Mouse (Mus musculus): ENCODE measurements at regions not wholly inside any gene's neighbourhood (a gene's known extent, or its start where the extent isn't known, plus 50 kb on each side); places are given as distances from the start of the nearest gene placed in this dataset.

DNA sequence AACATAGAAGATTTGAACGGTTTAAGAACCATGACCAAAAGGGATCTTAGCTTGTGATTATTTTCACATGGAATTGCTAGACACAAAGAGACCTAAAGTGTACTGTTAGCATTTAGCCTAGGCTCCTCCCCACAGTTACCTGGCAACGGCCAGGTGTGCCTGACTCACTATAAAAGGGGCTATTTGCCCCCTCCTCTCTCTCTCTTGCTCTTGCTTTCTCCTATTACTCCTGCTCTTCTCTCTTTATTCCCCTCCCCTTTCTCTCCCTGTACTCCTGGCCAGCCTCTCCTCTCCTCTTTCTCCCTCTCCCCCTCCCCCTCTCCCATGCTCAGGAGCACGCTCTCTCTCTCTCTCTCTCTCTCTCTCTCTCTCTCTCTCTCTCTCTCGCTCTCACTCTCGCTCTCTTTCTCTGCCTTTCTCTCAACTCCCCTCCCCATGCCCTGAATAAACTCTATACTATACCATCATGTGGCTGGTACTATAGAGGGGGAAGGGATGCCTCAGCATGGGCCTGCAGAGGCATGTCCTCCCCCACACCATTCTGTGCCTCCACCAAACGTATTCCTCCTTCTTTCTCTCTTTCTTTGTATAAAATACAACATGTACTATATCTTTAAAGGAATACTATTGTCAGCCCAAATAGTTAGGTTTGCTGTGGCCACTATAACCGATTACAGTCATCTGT, 603.9 kb downstream of the Rps29 start:
- Histone ChIP-seq H3K4me1 (ENCODE audit: control insufficient read depth, insufficient read depth, low read length) (no peaks in the 10 kb centered on the region), H3K27ac (ENCODE audit: insufficient read depth, low read depth, low read length) (no peak overlapping the region), H3K4me3 (ENCODE audit: insufficient read depth, low read depth, low read length) (no peak overlapping the region)
- WGBS, result 52% methylated on average over 7 of the region's 7 CpGs
- TF ChIP-seq CTCF (IDR thresholded peaks at IDR 0.05; ENCODE audit: insufficient read depth, low read depth, low read length) (no peak), POLR2A (IDR thresholded peaks at IDR 0.05; ENCODE audit: insufficient read depth, low read depth, low read length) (no peak)

GRCm38 (mm10) chr12:68554292-68554691, 604.7 kb downstream of the Rps29 start:
- H3K4me1 ChIP-seq (ENCODE audit: control insufficient read depth, insufficient read depth, low read length), result no peaks in the 10 kb centered on the region
- no peak for TF ChIP-seq CTCF (IDR thresholded peaks at IDR 0.05; ENCODE audit: insufficient read depth, low read depth, low read length)
- no peak for TF ChIP-seq POLR2A (IDR thresholded peaks at IDR 0.05; ENCODE audit: insufficient read depth, low read depth, low read length)
- no peak overlapping the region for H3K4me3 ChIP-seq (ENCODE audit: insufficient read depth, low read depth, low read length)
- 55% methylated on average over 2 of the region's 2 CpGs for WGBS
- no peak overlapping the region for H3K27ac ChIP-seq (ENCODE audit: insufficient read depth, low read depth, low read length)

DNA sequence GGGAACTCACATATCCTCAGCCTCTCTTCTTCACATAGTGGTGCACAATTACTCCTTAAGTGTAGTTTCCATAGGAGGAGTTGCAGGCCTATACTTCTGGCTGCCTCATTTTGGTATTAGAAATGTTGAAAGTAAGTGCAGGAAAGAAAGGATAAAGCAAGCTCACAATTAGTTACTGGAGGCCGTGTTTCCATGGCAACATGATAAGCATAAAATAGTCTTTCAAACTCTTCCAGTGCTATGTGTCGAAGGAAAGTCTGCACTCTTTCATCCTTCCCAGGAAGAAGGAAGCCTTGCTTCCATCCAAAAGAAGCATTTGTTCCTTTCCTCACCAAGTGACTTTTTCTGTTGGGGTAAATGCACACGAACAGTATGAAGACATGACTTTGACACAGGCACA, 617.2 kb downstream of the Rps29 start:
- Histone ChIP-seq H3K27ac (ENCODE audit: insufficient read depth, low read depth, low read length) (no peak overlapping the region), H3K4me1 (ENCODE audit: control insufficient read depth, insufficient read depth, low read length) (no peaks in the 10 kb centered on the region), H3K4me3 (ENCODE audit: insufficient read depth, low read depth, low read length) (no peak overlapping the region)
- 30% methylated on average over 3 of the region's 3 CpGs for WGBS
- TF ChIP-seq POLR2A (IDR thresholded peaks at IDR 0.05; ENCODE audit: insufficient read depth, low read depth, low read length) (no peak), CTCF (IDR thresholded peaks at IDR 0.05; ENCODE audit: insufficient read depth, low read depth, low read length) (no peak)

DNA sequence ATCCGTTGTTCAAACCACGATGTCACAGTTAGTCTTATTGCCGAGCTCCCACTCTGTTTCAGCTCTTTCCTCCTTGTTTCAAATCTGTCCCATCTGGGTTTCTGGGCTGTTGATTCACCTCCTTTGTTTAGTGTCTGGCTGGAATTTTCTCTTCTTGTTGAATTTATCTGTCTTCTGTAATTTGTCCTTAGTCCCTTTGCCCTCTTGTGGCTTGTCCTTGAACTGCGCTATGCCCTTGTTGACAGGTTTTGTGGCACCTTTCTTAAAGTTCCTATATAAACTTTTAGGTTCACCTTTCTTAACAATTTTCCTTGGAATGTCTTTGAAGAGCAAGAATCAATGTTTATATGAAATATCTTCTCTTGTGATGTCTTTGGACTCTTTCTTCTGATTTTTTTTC, 658.2 kb downstream of the Rps29 start:
- 73% methylated on average over 4 of the region's 4 CpGs for WGBS
- no peaks in the 10 kb centered on the region for H3K4me1 ChIP-seq (ENCODE audit: control insufficient read depth, insufficient read depth, low read length)
- TF ChIP-seq POLR2A (IDR thresholded peaks at IDR 0.05; ENCODE audit: insufficient read depth, low read depth, low read length), result no peak
- no peak for TF ChIP-seq CTCF (IDR thresholded peaks at IDR 0.05; ENCODE audit: insufficient read depth, low read depth, low read length)
- H3K4me3 ChIP-seq (ENCODE audit: insufficient read depth, low read depth, low read length), result no peak overlapping the region
- H3K27ac ChIP-seq (ENCODE audit: insufficient read depth, low read depth, low read length), result no peak overlapping the region

- TF ChIP-seq POLR2A (IDR thresholded peaks at IDR 0.05; ENCODE audit: insufficient read depth, low read depth, low read length) (no peak), CTCF (IDR thresholded peaks at IDR 0.05; ENCODE audit: insufficient read depth, low read depth, low read length) (no peak)
Observed at GRCm38 (mm10) chr12:68463032-68463431, 696.0 kb downstream of the Rps29 start.

DNA sequence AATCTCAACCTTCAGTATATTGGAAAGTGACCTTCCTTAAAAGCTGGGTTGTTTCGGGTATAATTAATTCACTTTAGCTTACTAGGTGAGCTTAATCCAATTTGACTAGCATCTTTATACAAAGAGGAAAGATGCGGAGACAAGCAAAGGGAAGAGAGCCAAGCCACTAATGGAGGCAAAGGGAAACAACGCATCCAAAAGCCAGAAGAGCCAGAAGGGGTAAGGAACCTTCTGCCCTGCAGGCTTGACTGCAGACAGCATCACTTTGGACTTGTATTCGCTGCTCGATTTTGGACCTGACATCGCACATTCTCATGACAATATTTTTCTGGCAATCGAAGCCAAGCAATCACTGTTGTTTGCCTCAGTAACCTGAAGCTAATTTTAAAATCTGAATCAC, 700.8 kb downstream of the Rps29 start:
- Histone ChIP-seq H3K4me1 (ENCODE audit: control insufficient read depth, insufficient read depth, low read length) (no peaks in the 10 kb centered on the region), H3K4me3 (ENCODE audit: insufficient read depth, low read depth, low read length) (no peak overlapping the region), H3K27ac (ENCODE audit: insufficient read depth, low read depth, low read length) (no peak overlapping the region)
- WGBS, result 81% methylated on average over 7 of the region's 7 CpGs
- TF ChIP-seq POLR2A (IDR thresholded peaks at IDR 0.05; ENCODE audit: insufficient read depth, low read depth, low read length) (no peak), CTCF (IDR thresholded peaks at IDR 0.05; ENCODE audit: insufficient read depth, low read depth, low read length) (no peak)

More at GRCm38 (mm10) chr12:68463032-68463431, 696.0 kb downstream of the Rps29 start:
- Histone ChIP-seq H3K4me1 (ENCODE audit: control insufficient read depth, insufficient read depth, low read length) (no peaks in the 10 kb centered on the region; the same call in 1 of the 2 replicates), H3K4me3 (ENCODE audit: insufficient read depth, low read depth, low read length) (no peak overlapping the region), H3K27ac (ENCODE audit: insufficient read depth, low read depth, low read length) (peak overlapping the region; percentile 90)
- WGBS, result 11% methylated on average over 4 of the region's 4 CpGs

GRCm38 (mm10) chr12:68426601-68427000, 732.4 kb downstream of the Rps29 start:
- Histone ChIP-seq H3K27ac (ENCODE audit: insufficient read depth, low read depth, low read length) (no peak overlapping the region), H3K4me1 (ENCODE audit: control insufficient read depth, insufficient read depth, low read length) (no peaks in the 10 kb centered on the region), H3K4me3 (ENCODE audit: insufficient read depth, low read depth, low read length) (no peak overlapping the region)
- TF ChIP-seq POLR2A (IDR thresholded peaks at IDR 0.05; ENCODE audit: insufficient read depth, low read depth, low read length), result no peak
- TF ChIP-seq CTCF (IDR thresholded peaks at IDR 0.05; ENCODE audit: insufficient read depth, low read depth, low read length), result no peak
- WGBS, result 81% methylated on average over 1 of the region's 1 CpGs

GRCm38 (mm10) chr12:68425006-68425405, 734.0 kb downstream of the Rps29 start:
- no peak overlapping the region for H3K27ac ChIP-seq (ENCODE audit: insufficient read depth, low read depth, low read length)
- no peaks in the 10 kb centered on the region for H3K4me1 ChIP-seq (ENCODE audit: control insufficient read depth, insufficient read depth, low read length)
- no peak overlapping the region for H3K4me3 ChIP-seq (ENCODE audit: insufficient read depth, low read depth, low read length)
- TF ChIP-seq CTCF (IDR thresholded peaks at IDR 0.05; ENCODE audit: insufficient read depth, low read depth, low read length) (no peak), POLR2A (IDR thresholded peaks at IDR 0.05; ENCODE audit: insufficient read depth, low read depth, low read length) (no peak)
